Mouse (Mus musculus): ENCODE measurements at regions not wholly inside any gene's neighbourhood (a gene's known extent, or its start where the extent isn't known, plus 50 kb on each side); places are given as distances from the start of the nearest gene placed in this dataset.

DNA sequence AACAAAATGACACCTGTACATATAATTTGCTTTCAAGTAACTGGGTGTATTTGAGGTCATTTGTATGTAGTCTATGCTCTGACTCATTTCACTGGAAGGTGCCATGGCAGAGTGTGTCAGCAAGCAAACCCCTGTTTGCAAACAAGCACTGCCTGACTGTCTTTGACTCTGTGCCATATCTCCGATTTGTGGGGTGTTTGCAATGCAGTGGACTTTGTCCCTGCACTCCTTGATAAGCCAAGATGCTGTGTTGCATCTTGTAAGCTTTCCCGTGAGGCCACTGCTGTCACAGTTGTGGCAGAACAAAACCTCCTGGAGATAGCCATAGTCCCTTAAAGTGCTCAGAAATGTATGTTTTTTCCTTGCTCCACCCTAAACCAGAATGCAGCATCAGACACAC, 165.7 kb upstream of the Smarca2 start:
- Histone ChIP-seq H3K27ac (ENCODE audit: control insufficient read depth, insufficient read depth, low read depth, low read length, poor library complexity) (no peak overlapping the region), H3K4me1 (ENCODE audit: control insufficient read depth, insufficient read depth, low read length) (no peaks in the 10 kb centered on the region), H3K4me3 (replicated peaks; ENCODE audit: control insufficient read depth, low read depth, low read length) (no peak overlapping the region)
- 59% methylated on average over 2 of the region's 2 CpGs for WGBS
- TF ChIP-seq CTCF (IDR thresholded peaks at IDR 0.05; ENCODE audit: control insufficient read depth, insufficient read depth, low read length) = no peak
- TF ChIP-seq POLR2A (IDR thresholded peaks at IDR 0.05; ENCODE audit: borderline replicate concordance, control insufficient read depth, low read depth, low read length) = no peak

DNA sequence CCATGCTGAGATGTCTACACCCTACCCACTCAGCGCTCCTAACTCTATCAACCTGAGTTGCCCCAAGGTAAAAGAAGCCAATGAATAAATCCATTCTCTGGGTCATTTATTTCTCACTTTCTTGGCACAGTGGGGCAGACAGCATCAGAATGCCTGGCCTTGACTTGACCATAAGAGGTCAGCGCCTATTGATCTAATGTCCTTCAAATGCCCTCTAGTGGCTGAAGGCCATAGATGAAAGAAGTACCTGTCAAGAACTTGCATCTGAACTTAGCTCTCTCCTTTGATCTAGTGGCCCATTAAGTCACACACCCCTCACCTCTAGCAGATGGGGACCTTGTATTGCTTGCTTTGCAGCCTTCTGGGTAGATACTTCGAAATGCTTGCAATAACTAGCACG, 159.5 kb upstream of the Smarca2 start:
- no peak overlapping the region for H3K27ac ChIP-seq (ENCODE audit: control insufficient read depth, insufficient read depth, low read depth, low read length, poor library complexity)
- WGBS = 80% methylated on average over 4 of the region's 4 CpGs

DNA sequence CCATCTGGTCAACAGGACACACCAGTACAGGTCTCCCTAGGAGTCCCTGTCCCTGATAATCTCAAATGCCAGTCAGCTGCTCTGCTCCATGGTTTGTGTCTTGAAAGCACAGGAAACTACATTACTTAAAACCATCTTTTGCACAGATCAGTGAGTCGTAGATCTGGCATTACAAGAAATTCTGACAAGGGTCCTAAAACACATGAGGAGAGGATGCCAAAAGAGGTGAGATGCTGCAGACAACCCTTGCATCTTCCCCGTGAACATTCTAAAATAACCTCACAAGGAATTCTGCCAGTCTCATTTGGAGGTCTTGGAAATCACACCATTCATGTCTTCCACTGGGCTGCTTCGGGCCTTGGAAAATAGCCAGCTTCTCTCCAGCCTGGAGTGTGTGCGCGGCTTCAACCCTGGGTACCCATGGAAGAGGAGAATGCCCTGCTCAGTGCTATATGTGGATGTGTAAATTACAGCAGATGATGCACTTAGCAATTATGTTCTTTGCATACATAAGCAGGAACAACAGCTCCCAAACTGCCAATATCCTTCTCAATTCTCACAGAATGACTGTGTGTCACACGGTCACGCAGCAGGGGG, 157.3 kb upstream of the Smarca2 start:
- H3K4me1 ChIP-seq (ENCODE audit: control insufficient read depth, insufficient read depth, low read length) = no peaks in the 10 kb centered on the region
- no peak overlapping the region for H3K27ac ChIP-seq (ENCODE audit: control insufficient read depth, insufficient read depth, low read depth, low read length, poor library complexity)
- H3K4me3 ChIP-seq (replicated peaks; ENCODE audit: control insufficient read depth, low read depth, low read length) = no peak overlapping the region
- 79% methylated on average over 7 of the region's 7 CpGs for WGBS
- TF ChIP-seq CTCF (IDR thresholded peaks at IDR 0.05; ENCODE audit: control insufficient read depth, insufficient read depth, low read length) = no peak
- TF ChIP-seq POLR2A (IDR thresholded peaks at IDR 0.05; ENCODE audit: borderline replicate concordance, control insufficient read depth, low read depth, low read length) = no peak

More for the DNA sequence above, 159.5 kb upstream of the Smarca2 start:
- Histone ChIP-seq H3K4me3 (replicated peaks; ENCODE audit: control insufficient read depth, low read depth, low read length) (no peak overlapping the region), H3K4me1 (ENCODE audit: control insufficient read depth, insufficient read depth, low read length) (no peaks in the 10 kb centered on the region)
- TF ChIP-seq CTCF (IDR thresholded peaks at IDR 0.05; ENCODE audit: control insufficient read depth, insufficient read depth, low read length) = no peak
- TF ChIP-seq POLR2A (IDR thresholded peaks at IDR 0.05; ENCODE audit: borderline replicate concordance, control insufficient read depth, low read depth, low read length) = no peak

GRCm38 (mm10) chr19:26461712-26462111, 143.1 kb upstream of the Smarca2 start:
- WGBS = 50% methylated on average over 4 of the region's 4 CpGs
- Histone ChIP-seq H3K4me3 (replicated peaks; ENCODE audit: control insufficient read depth, low read depth, low read length) (no peak overlapping the region), H3K27ac (ENCODE audit: control insufficient read depth, insufficient read depth, low read depth, low read length, poor library complexity) (no peak overlapping the region), H3K4me1 (ENCODE audit: control insufficient read depth, insufficient read depth, low read length) (no peaks in the 10 kb centered on the region)
- no peak for TF ChIP-seq POLR2A (IDR thresholded peaks at IDR 0.05; ENCODE audit: borderline replicate concordance, control insufficient read depth, low read depth, low read length)
- no peak for TF ChIP-seq CTCF (IDR thresholded peaks at IDR 0.05; ENCODE audit: control insufficient read depth, insufficient read depth, low read length)

DNA sequence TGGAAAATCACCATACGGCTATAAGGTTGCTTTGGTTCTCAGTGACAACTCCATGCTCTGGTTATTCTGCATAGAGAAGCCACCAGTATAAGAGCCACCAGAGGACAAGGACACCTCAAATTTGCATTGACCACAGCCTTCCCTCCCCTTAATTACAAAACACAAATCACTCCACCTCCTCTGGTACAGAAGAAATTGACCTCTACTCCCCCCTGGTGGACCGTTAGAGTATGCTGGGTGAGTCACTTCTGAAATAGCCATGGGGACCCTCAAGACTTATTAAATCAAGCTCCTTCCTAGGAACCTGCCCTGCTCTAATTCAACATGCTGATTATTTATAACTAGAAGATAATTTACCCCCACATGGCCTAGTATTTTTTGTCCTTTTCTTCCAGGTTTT, 139.6 kb upstream of the Smarca2 start:
- Histone ChIP-seq H3K4me1 (ENCODE audit: control insufficient read depth, insufficient read depth, low read length) (no peaks in the 10 kb centered on the region), H3K27ac (ENCODE audit: control insufficient read depth, insufficient read depth, low read depth, low read length, poor library complexity) (no peak overlapping the region), H3K4me3 (replicated peaks; ENCODE audit: control insufficient read depth, low read depth, low read length) (no peak overlapping the region)
- WGBS = 49% methylated on average over 2 of the region's 2 CpGs
- TF ChIP-seq POLR2A (IDR thresholded peaks at IDR 0.05; ENCODE audit: borderline replicate concordance, control insufficient read depth, low read depth, low read length) (no peak), CTCF (IDR thresholded peaks at IDR 0.05; ENCODE audit: control insufficient read depth, insufficient read depth, low read length) (no peak)

GRCm38 (mm10) chr19:26466244-26466643, 138.6 kb upstream of the Smarca2 start:
- Histone ChIP-seq H3K27ac (ENCODE audit: control insufficient read depth, insufficient read depth, low read depth, low read length, poor library complexity) (no peak overlapping the region), H3K4me1 (ENCODE audit: control insufficient read depth, insufficient read depth, low read length) (no peaks in the 10 kb centered on the region), H3K4me3 (replicated peaks; ENCODE audit: control insufficient read depth, low read depth, low read length) (no peak overlapping the region)
- TF ChIP-seq POLR2A (IDR thresholded peaks at IDR 0.05; ENCODE audit: borderline replicate concordance, control insufficient read depth, low read depth, low read length) = no peak
- no peak for TF ChIP-seq CTCF (IDR thresholded peaks at IDR 0.05; ENCODE audit: control insufficient read depth, insufficient read depth, low read length)
- 76% methylated on average over 4 of the region's 4 CpGs for WGBS

DNA sequence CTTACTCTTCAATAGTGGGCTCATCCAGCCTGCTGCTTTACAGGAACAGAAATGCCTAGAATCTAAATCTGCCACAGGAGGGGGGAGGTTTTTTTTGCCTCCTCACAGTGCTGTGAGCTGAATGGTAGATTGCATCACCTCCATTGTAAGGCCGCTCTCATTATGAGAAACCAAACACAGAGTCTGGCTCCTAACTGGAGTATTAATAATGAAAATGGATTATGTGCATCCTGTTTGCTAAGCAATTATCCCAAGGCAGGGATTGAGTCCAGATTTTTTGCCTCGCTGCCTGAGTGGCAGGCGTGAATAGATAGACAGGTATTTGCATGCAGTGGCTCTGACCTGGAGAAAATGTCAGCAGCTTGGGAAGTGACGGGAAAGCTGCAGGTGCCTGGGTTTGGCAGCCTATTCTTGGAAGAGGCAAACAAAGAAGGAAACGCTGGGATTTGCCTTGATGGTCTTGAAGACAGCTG, 137.6 kb upstream of the Smarca2 start:
- Histone ChIP-seq H3K4me1 (ENCODE audit: control insufficient read depth, insufficient read depth, low read length) (no peaks in the 10 kb centered on the region), H3K27ac (ENCODE audit: control insufficient read depth, insufficient read depth, low read depth, low read length, poor library complexity) (no peak overlapping the region), H3K4me3 (replicated peaks; ENCODE audit: control insufficient read depth, low read depth, low read length) (no peak overlapping the region)
- TF ChIP-seq CTCF (IDR thresholded peaks at IDR 0.05; ENCODE audit: control insufficient read depth, insufficient read depth, low read length) = no peak
- TF ChIP-seq POLR2A (IDR thresholded peaks at IDR 0.05; ENCODE audit: borderline replicate concordance, control insufficient read depth, low read depth, low read length) = no peak
- 68% methylated on average over 5 of the region's 5 CpGs for WGBS

- no peak overlapping the region for H3K4me3 ChIP-seq (replicated peaks; ENCODE audit: control insufficient read depth, low read depth, low read length)
- H3K27ac ChIP-seq (ENCODE audit: control insufficient read depth, insufficient read depth, low read depth, low read length, poor library complexity) = no peak overlapping the region
- no peak for TF ChIP-seq CTCF (IDR thresholded peaks at IDR 0.05; ENCODE audit: control insufficient read depth, insufficient read depth, low read length)
- TF ChIP-seq POLR2A (IDR thresholded peaks at IDR 0.05; ENCODE audit: borderline replicate concordance, control insufficient read depth, low read depth, low read length) = no peak
- 50% methylated on average over 1 of the region's 1 CpGs for WGBS
- H3K4me1 ChIP-seq (ENCODE audit: control insufficient read depth, insufficient read depth, low read length) = no peaks in the 10 kb centered on the region
These were observed 132.2 kb upstream of the Smarca2 start for GRCm38 (mm10) chr19:26472659-26473058.

- Histone ChIP-seq H3K4me3 (replicated peaks; ENCODE audit: control insufficient read depth, low read depth, low read length) (no peak overlapping the region), H3K27ac (ENCODE audit: control insufficient read depth, insufficient read depth, low read depth, low read length, poor library complexity) (no peak overlapping the region), H3K4me1 (ENCODE audit: control insufficient read depth, insufficient read depth, low read length) (no peaks in the 10 kb centered on the region)
- WGBS = 76% methylated on average over 3 of the region's 3 CpGs
- no peak for TF ChIP-seq POLR2A (IDR thresholded peaks at IDR 0.05; ENCODE audit: borderline replicate concordance, control insufficient read depth, low read depth, low read length)
- TF ChIP-seq CTCF (IDR thresholded peaks at IDR 0.05; ENCODE audit: control insufficient read depth, insufficient read depth, low read length) = no peak
These were observed 131.6 kb upstream of the Smarca2 start for GRCm38 (mm10) chr19:26473211-26473610.

All from bone marrow, adult 2 months (tissue).